Mouse (Mus musculus) small intestine, adult 2 months (tissue): ENCODE data around the gene Ube4b.

Experiments
- CTCF ChIP-seq: fragments of 200-500 bp; IDR thresholded peaks from 2 replicates; pipeline ENCODE4 v1.5.1; 2012; ENCODE audit warnings: low read depth, mild to moderate bottlenecking, control low read depth, inconsistent platforms, low read length, moderate library complexity, mixed read lengths; ENCODE audit not compliant: insufficient replicate concordance, insufficient read length; ENCODE audit errors: extremely low read depth
- POLR2A ChIP-seq: fragments of 200-500 bp; IDR thresholded peaks from 2 replicates; pipeline ENCODE4 v1.6.1; 2012; ENCODE audit warnings: low read depth, mild to moderate bottlenecking, control low read depth, inconsistent platforms, low read length, moderate library complexity

GRCm38 (mm10) chr4:149322718-149323117, 103.8 kb downstream of the Ube4b start:
- TF ChIP-seq CTCF (no peak), POLR2A (no peak)
